Mouse (Mus musculus): ENCODE measurements around the gene Fam162a. TPM values are rescaled to one million over a fixed set of nuclear protein-coding genes. Genes with fewer than 3 reads are reported as not detected.
"Not testable (repeated sequence)": the region's sequence is repeated elsewhere in the genome, so short reads cannot be mapped to it uniquely, and the experiment has no call there.

Fam162a gene
- polyA plus RNA-seq, 1 experiment: 363 TPM

- TF ChIP-seq SRF (IDR thresholded peaks at IDR 0.05; ENCODE audit: control insufficient read depth, insufficient read length, low read depth) (no peak), TCF12 (IDR thresholded peaks at IDR 0.05; ENCODE audit: insufficient read depth, poor library complexity, severe bottlenecking) (no peak)
- H3K36me3 ChIP-seq (ENCODE audit: control insufficient read depth, insufficient read depth): peaks cover 14% of the 10 kb centered on the region
Measured at GRCm38 (mm10) chr16:36051491-36051890, 19.9 kb downstream of the Fam162a start.

GRCm38 (mm10) chr16:36047538-36047937 lies 23.9 kb downstream of the Fam162a start:
- Histone ChIP-seq H3K4me3 (no peak overlapping the region), H3K4me2 (ENCODE audit: low read depth) (no peak overlapping the region), H3K36me3 (ENCODE audit: control insufficient read depth, insufficient read depth) (peaks cover 19% of the 10 kb centered on the region), H3ac (ENCODE audit: control insufficient read depth, insufficient read length) (no peak overlapping the region), H3K79me2 (ENCODE audit: control insufficient read depth, insufficient read depth) (peaks cover 4% of the 10 kb centered on the region), H3K27me3 (ENCODE audit: control insufficient read depth, insufficient read depth, insufficient read length) (no peaks in the 10 kb centered on the region)
- TF ChIP-seq MYOG (IDR thresholded peaks at IDR 0.05; ENCODE audit: control insufficient read depth in 1 of 3, insufficient read depth in 1 of 3, insufficient read length in 2 of 3, low read depth in 2 of 3): no peak
- TF ChIP-seq E2F4 (IDR thresholded peaks at IDR 0.05; ENCODE audit: insufficient read depth): no peak

More at GRCm38 (mm10) chr16:36051491-36051890, 19.9 kb downstream of the Fam162a start:
- Histone ChIP-seq H3K27me3 (ENCODE audit: control insufficient read depth, insufficient read depth, insufficient read length) (no peaks in the 10 kb centered on the region), H3K4me2 (ENCODE audit: low read depth) (no peak overlapping the region), H3ac (ENCODE audit: control insufficient read depth, insufficient read length) (no peak overlapping the region), H3K79me2 (ENCODE audit: control insufficient read depth, insufficient read depth) (no peaks in the 10 kb centered on the region), H3K4me3 (no peak overlapping the region)

- Histone ChIP-seq H3K79me2 (ENCODE audit: control insufficient read depth, insufficient read depth) (peaks cover 12% of the 10 kb centered on the region), H3K4me3 (no peak overlapping the region), H3K36me3 (ENCODE audit: control insufficient read depth, insufficient read depth) (peaks cover 12% of the 10 kb centered on the region), H3K4me2 (ENCODE audit: low read depth) (no peak overlapping the region), H3K27me3 (ENCODE audit: control insufficient read depth, insufficient read depth, insufficient read length) (no peaks in the 10 kb centered on the region), H3ac (ENCODE audit: control insufficient read depth, insufficient read length) (no peak overlapping the region)
- TF ChIP-seq POLR2A (IDR thresholded peaks at IDR 0.05; ENCODE audit: insufficient read length, low read depth) (no peak), POLR2AphosphoS2 (IDR thresholded peaks at IDR 0.05; ENCODE audit: insufficient read length, low read depth) (peak; percentile 61)
Measured at GRCm38 (mm10) chr16:36043964-36044363, 27.4 kb downstream of the Fam162a start.

GRCm38 (mm10) chr16:36043073-36043472 lies 28.3 kb downstream of the Fam162a start:
- TF ChIP-seq POLR2AphosphoS2 (IDR thresholded peaks at IDR 0.05; ENCODE audit: insufficient read length, low read depth): no peak
- no peak for TF ChIP-seq SRF (IDR thresholded peaks at IDR 0.05; ENCODE audit: control insufficient read depth, insufficient read length, low read depth)
- no peak for TF ChIP-seq TCF3 (IDR thresholded peaks at IDR 0.05; ENCODE audit: insufficient read length, low read depth)
- TF ChIP-seq TCF12 (IDR thresholded peaks at IDR 0.05; ENCODE audit: insufficient read depth, poor library complexity, severe bottlenecking): no peak
- H3K79me2 ChIP-seq (ENCODE audit: control insufficient read depth, insufficient read depth): peaks cover 12% of the 10 kb centered on the region
- H3ac ChIP-seq (ENCODE audit: control insufficient read depth, insufficient read length): no peak overlapping the region
- H3K36me3 ChIP-seq (ENCODE audit: control insufficient read depth, insufficient read depth): peaks cover 12% of the 10 kb centered on the region
- H3K27me3 ChIP-seq (ENCODE audit: control insufficient read depth, insufficient read depth, insufficient read length): no peaks in the 10 kb centered on the region
- no peak overlapping the region for H3K4me3 ChIP-seq
- no peak overlapping the region for H3K4me2 ChIP-seq (ENCODE audit: low read depth)

GRCm38 (mm10) chr16:36041625-36042020 lies 29.8 kb downstream of the Fam162a start:
- no peaks in the 10 kb centered on the region for H3K27me3 ChIP-seq (ENCODE audit: control insufficient read depth, insufficient read depth, insufficient read length)
- peak overlapping the region; percentile 49 for H3ac ChIP-seq (ENCODE audit: control insufficient read depth, insufficient read length)
- H3K4me3 ChIP-seq: peak overlapping the region; percentile 46
- peaks cover 6% of the 10 kb centered on the region for H3K36me3 ChIP-seq (ENCODE audit: control insufficient read depth, insufficient read depth)
- peak overlapping the region; percentile 90 for H3K4me2 ChIP-seq (ENCODE audit: low read depth)
- H3K79me2 ChIP-seq (ENCODE audit: control insufficient read depth, insufficient read depth): peaks cover 12% of the 10 kb centered on the region
- TF ChIP-seq TCF12 (IDR thresholded peaks at IDR 0.05; ENCODE audit: insufficient read depth, poor library complexity, severe bottlenecking): no peak
- TF ChIP-seq CEBPB (IDR thresholded peaks at IDR 0.05; ENCODE audit: insufficient read depth, poor library complexity, severe bottlenecking): no peak
- no peak for TF ChIP-seq USF1 (IDR thresholded peaks at IDR 0.05; ENCODE audit: low read depth)
- TF ChIP-seq TCF3 (IDR thresholded peaks at IDR 0.05; ENCODE audit: insufficient read length, low read depth): no peak

- Histone ChIP-seq H3K27me3 (ENCODE audit: control insufficient read depth, insufficient read depth, insufficient read length) (no peaks in the 10 kb centered on the region), H3K4me3 (peak within 1 kb of the TSS; percentile 46), H3K4me2 (ENCODE audit: low read depth) (peak within 1 kb of the TSS; percentile 90), H3K79me2 (ENCODE audit: control insufficient read depth, insufficient read depth) (peaks cover 12% of the 10 kb centered on the region), H3K36me3 (ENCODE audit: control insufficient read depth, insufficient read depth) (no peaks in the 10 kb centered on the region), H3ac (ENCODE audit: control insufficient read depth, insufficient read length) (peak within 1 kb of the TSS; percentile 49)
- TF ChIP-seq MAX (IDR thresholded peaks at IDR 0.05; ENCODE audit: low read depth) (no peak), MYOG (IDR thresholded peaks at IDR 0.05; ENCODE audit: control insufficient read depth in 1 of 3, insufficient read depth in 1 of 3, insufficient read length in 2 of 3, low read depth in 2 of 3) (no peak), POLR2AphosphoS2 (IDR thresholded peaks at IDR 0.05; ENCODE audit: insufficient read length, low read depth) (peak; percentile 97), REST (IDR thresholded peaks at IDR 0.05; ENCODE audit: insufficient read depth, insufficient read length) (no peak), POLR2A (IDR thresholded peaks at IDR 0.05; ENCODE audit: insufficient read length, low read depth) (peak; percentile 67)
Measured at GRCm38 (mm10) chr16:36040640-36041624, 30.5 kb downstream of the Fam162a start, which contains the start of gene Wdr5b. Gene Wdr5b (plus strand): TSS chr16:36041190.

- not testable (repeated sequence) for H3K27me3 ChIP-seq (ENCODE audit: control insufficient read depth, insufficient read depth, insufficient read length); H3K4me2 ChIP-seq (ENCODE audit: low read depth); H3K4me3 ChIP-seq; H3K79me2 ChIP-seq (ENCODE audit: control insufficient read depth, insufficient read depth); H3ac ChIP-seq (ENCODE audit: control insufficient read depth, insufficient read length)
- peaks cover 45% of the 10 kb centered on the region for H3K36me3 ChIP-seq (ENCODE audit: control insufficient read depth, insufficient read depth)
Measured at GRCm38 (mm10) chr16:36028120-36028519, 43.3 kb downstream of the Fam162a start.

Measured in myocyte (in vitro differentiated cells).